Mouse (Mus musculus) stomach, postnatal 0 days (tissue): ENCODE measurements at regions not wholly inside any gene's neighbourhood (a gene's known extent, or its start where the extent isn't known, plus 50 kb on each side); places are given as distances from the start of the nearest gene placed in this dataset.

ENCODE experiments used
- CTCF ChIP-seq: IDR thresholded peaks from 2 replicates; pipeline ENCODE4 v1.5.1; 2016; ENCODE audit warnings: antibody characterized with exemption, low read depth, mild to moderate bottlenecking, moderate library complexity
- EP300 ChIP-seq: optimal IDR thresholded peaks from 2 replicates; pipeline ENCODE3; 2016; ENCODE audit warnings: antibody characterized with exemption

GRCm38 (mm10) chr8:126667721-126668656 is 74.2 kb upstream of the Irf2bp2 start:
- TF ChIP-seq CTCF: no peak
- peak; percentile 7 for TF ChIP-seq EP300
